Mouse (Mus musculus) retina, postnatal 1 day (tissue): ENCODE results near the gene Asb16.
A peak's percentile ranks its signal among the peaks of the same experiment; 100 is the strongest.

Source experiments
- DNase-seq: peaks from one replicate; pipeline ENCODE4 v3.0.0-alpha.2; 2012

Gene Asb16

GRCm38 (mm10) chr11:102288027-102288804, 19.7 kb downstream of the Asb16 start:
- no peak for DNase-seq

- no peak for DNase-seq
Measured at GRCm38 (mm10) chr11:102288913-102289312, 20.4 kb downstream of the Asb16 start.

GRCm38 (mm10) chr11:102289511-102290100, 21.1 kb downstream of the Asb16 start:
- no peak for DNase-seq

GRCm38 (mm10) chr11:102290141-102290540, 21.6 kb downstream of the Asb16 start:
- no peak for DNase-seq

GRCm38 (mm10) chr11:102291051-102291535, 22.6 kb downstream of the Asb16 start:
- DNase-seq = no peak

GRCm38 (mm10) chr11:102293971-102294370, 25.4 kb downstream of the Asb16 start:
- no peak for DNase-seq

- no peak for DNase-seq
Measured at GRCm38 (mm10) chr11:102294416-102294815, 25.9 kb downstream of the Asb16 start.

- DNase-seq = peak; percentile 33
Measured at GRCm38 (mm10) chr11:102294887-102295597, 26.5 kb downstream of the Asb16 start.

GRCm38 (mm10) chr11:102295598-102296471, 27.3 kb downstream of the Asb16 start:
- DNase-seq = peak; percentile 78

- DNase-seq = peak; percentile 99
Measured at GRCm38 (mm10) chr11:102296491-102297472, 28.2 kb downstream of the Asb16 start, which contains the start of gene Atxn7l3. Gene Atxn7l3 (minus strand): TSS chr11:102296631.

- no peak for DNase-seq
Measured at GRCm38 (mm10) chr11:102297577-102298556, 29.3 kb downstream of the Asb16 start.

- peak; percentile 83 for DNase-seq
Measured at GRCm38 (mm10) chr11:102299839-102300238, 31.3 kb downstream of the Asb16 start.

- no peak for DNase-seq
Measured at GRCm38 (mm10) chr11:102304141-102304540, 35.6 kb downstream of the Asb16 start.

- DNase-seq = no peak
Measured at GRCm38 (mm10) chr11:102305359-102305758, 36.8 kb downstream of the Asb16 start.

GRCm38 (mm10) chr11:102308104-102308503, 39.6 kb downstream of the Asb16 start:
- no peak for DNase-seq

GRCm38 (mm10) chr11:102308979-102309378, 40.4 kb downstream of the Asb16 start:
- DNase-seq = peak; percentile 98

- no peak for DNase-seq
Measured at GRCm38 (mm10) chr11:102309821-102310617, 41.5 kb downstream of the Asb16 start.

- DNase-seq = peak; percentile 34
Measured at GRCm38 (mm10) chr11:102310768-102311695, 42.5 kb downstream of the Asb16 start.
